Mouse (Mus musculus): ENCODE data around the gene Mlkl. TPM values are rescaled to one million over a fixed set of nuclear protein-coding genes. Genes with fewer than 3 reads are reported as not detected.

Mlkl gene
- polyA plus RNA-seq (2014; fragmentation: Nextera tagmentation; extraction: Ambion mirVana), result 1.2 and 2.5 TPM in 2 replicates

DNA sequence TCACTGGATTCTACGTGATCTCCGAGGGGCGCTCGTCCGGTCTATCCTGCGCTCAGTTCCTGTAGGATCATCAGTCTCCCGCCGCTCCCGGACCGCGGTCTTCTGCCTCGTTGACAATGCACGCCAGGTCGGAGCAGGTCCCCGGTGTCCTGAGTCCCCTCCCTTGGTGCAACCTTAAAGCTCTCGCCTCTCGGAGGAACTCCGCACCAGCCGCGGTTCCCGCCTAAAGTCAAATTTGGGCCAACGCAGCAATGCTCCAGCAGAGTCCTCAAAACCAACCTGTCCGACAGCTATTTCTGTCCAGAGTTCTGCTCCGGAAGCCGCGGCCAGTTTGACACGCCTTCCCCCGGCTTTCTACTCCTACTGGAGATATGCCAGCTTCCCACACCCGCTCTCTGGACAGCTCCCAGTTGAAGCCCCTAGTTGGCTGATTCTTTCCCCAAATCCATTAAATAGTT, at the start of gene Mlkl:
Gene Mlkl, minus strand, starts transcription at position 288 of the 458 bp plus-strand sequence.
- Histone ChIP-seq H3K27ac (replicated peaks; ENCODE audit: low read depth, low read length) (no peak within 1 kb of the TSS), H3K4me2 (ENCODE audit: low read depth, low read length) (peak within 1 kb of the TSS; percentile 58), H3K9me3 (ENCODE audit: control insufficient read depth, low read length) (no peaks in the 10 kb centered on the region), H3K4me3 (ENCODE audit: low read depth, low read length) (peak within 1 kb of the TSS; percentile 31), H3K36me3 (ENCODE audit: control insufficient read depth, insufficient read depth, low read length) (no peaks in the 10 kb centered on the region), H3K4me1 (ENCODE audit: control insufficient read depth, insufficient read depth, low read length) (no peaks in the 10 kb centered on the region), H3K27me3 (replicated peaks; ENCODE audit: control insufficient read depth, insufficient read depth, low read length) (peaks cover 36% of the 10 kb centered on the region), H3K9ac (ENCODE audit: low read depth, low read length) (peak within 1 kb of the TSS; percentile 30)
- ATAC-seq (ENCODE audit: low read depth) (no peak), DNase-seq (ENCODE audit: low spot score) (peak; percentile 62)
- WGBS, result under 1% methylated on average over 28 of the region's 29 CpGs

- DNase-seq (ENCODE audit: low spot score) (peak; percentile 61), ATAC-seq (ENCODE audit: low read depth) (no peak)
- WGBS, result 63% methylated on average over 9 of the region's 9 CpGs
- Histone ChIP-seq H3K4me1 (ENCODE audit: control insufficient read depth, insufficient read depth, low read length) (no peaks in the 10 kb centered on the region), H3K9me3 (ENCODE audit: control insufficient read depth, low read length) (no peaks in the 10 kb centered on the region), H3K4me2 (ENCODE audit: low read depth, low read length) (no peak overlapping the region), H3K4me3 (ENCODE audit: low read depth, low read length) (no peak overlapping the region), H3K27ac (replicated peaks; ENCODE audit: low read depth, low read length) (no peak overlapping the region), H3K36me3 (ENCODE audit: control insufficient read depth, insufficient read depth, low read length) (no peaks in the 10 kb centered on the region), H3K27me3 (replicated peaks; ENCODE audit: control insufficient read depth, insufficient read depth, low read length) (peaks cover 7% of the 10 kb centered on the region), H3K9ac (ENCODE audit: low read depth, low read length) (no peak overlapping the region)
Measured at GRCm38 (mm10) chr8:111385915-111386314, 47.9 kb upstream of the Mlkl start.

GRCm38 (mm10) chr8:111384628-111385027, 46.7 kb upstream of the Mlkl start:
- ATAC-seq (ENCODE audit: low read depth) (no peak), DNase-seq (ENCODE audit: low spot score) (no peak)
- no peaks in the 10 kb centered on the region for H3K4me1 ChIP-seq (ENCODE audit: control insufficient read depth, insufficient read depth, low read length)
- no peaks in the 10 kb centered on the region; the same call in 1 of the 2 replicates for H3K27me3 ChIP-seq (replicated peaks; ENCODE audit: control insufficient read depth, insufficient read depth, low read length)
- no peak overlapping the region for H3K27ac ChIP-seq (replicated peaks; ENCODE audit: low read depth, low read length)
- no peaks in the 10 kb centered on the region for H3K36me3 ChIP-seq (ENCODE audit: control insufficient read depth, insufficient read depth, low read length)
- H3K4me2 ChIP-seq (ENCODE audit: low read depth, low read length), result no peak overlapping the region
- H3K9ac ChIP-seq (ENCODE audit: low read depth, low read length), result no peak overlapping the region
- WGBS, result 35% methylated on average over 2 of the region's 2 CpGs
- no peak overlapping the region for H3K4me3 ChIP-seq (ENCODE audit: low read depth, low read length)
- no peaks in the 10 kb centered on the region for H3K9me3 ChIP-seq (ENCODE audit: control insufficient read depth, low read length)

DNA sequence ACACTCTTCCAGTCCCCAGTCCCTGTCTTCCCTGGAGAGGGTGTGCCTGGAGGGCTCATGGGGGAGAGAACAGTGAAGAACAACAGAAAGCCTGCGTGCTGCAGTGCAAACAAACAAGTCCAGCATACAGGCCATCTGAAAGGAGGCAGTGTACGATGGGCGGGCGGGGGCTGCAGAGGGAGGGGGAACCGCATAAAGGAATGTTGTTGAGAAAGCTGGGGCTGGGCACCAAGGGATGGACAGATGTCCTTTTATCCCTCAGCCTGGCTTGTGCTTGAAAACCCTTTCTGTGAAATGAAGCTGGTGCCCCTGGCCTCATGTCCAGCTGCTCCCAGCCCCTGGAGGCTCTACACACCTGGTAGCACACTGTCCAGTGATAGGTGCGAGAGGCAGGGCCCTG, 37.2 kb upstream of the Mlkl start:
- peaks cover 5% of the 10 kb centered on the region; the same call in 1 of the 2 replicates for H3K4me1 ChIP-seq (ENCODE audit: control insufficient read depth, insufficient read depth, low read length)
- H3K36me3 ChIP-seq (ENCODE audit: control insufficient read depth, insufficient read depth, low read length), result no peaks in the 10 kb centered on the region
- ATAC-seq (ENCODE audit: low read depth) (no peak), DNase-seq (ENCODE audit: low spot score) (no peak)
- no peak overlapping the region for H3K4me2 ChIP-seq (ENCODE audit: low read depth, low read length)
- H3K27ac ChIP-seq (replicated peaks; ENCODE audit: low read depth, low read length), result no peak overlapping the region
- H3K4me3 ChIP-seq (ENCODE audit: low read depth, low read length), result no peak overlapping the region
- WGBS, result 23% methylated on average over 3 of the region's 6 CpGs
- H3K27me3 ChIP-seq (replicated peaks; ENCODE audit: control insufficient read depth, insufficient read depth, low read length), result no peaks in the 10 kb centered on the region
- H3K9ac ChIP-seq (ENCODE audit: low read depth, low read length), result no peak overlapping the region
- no peaks in the 10 kb centered on the region for H3K9me3 ChIP-seq (ENCODE audit: control insufficient read depth, low read length)

GRCm38 (mm10) chr8:111369711-111370110, 31.7 kb upstream of the Mlkl start:
- H3K4me3 ChIP-seq (ENCODE audit: low read depth, low read length), result no peak overlapping the region
- no peaks in the 10 kb centered on the region for H3K9me3 ChIP-seq (ENCODE audit: control insufficient read depth, low read length)
- WGBS, result 82% methylated on average over 9 of the region's 9 CpGs
- ATAC-seq (ENCODE audit: low read depth), result no peak
- DNase-seq (ENCODE audit: low spot score), result no peak
- H3K9ac ChIP-seq (ENCODE audit: low read depth, low read length), result no peak overlapping the region
- H3K36me3 ChIP-seq (ENCODE audit: control insufficient read depth, insufficient read depth, low read length), result no peaks in the 10 kb centered on the region
- H3K27me3 ChIP-seq (replicated peaks; ENCODE audit: control insufficient read depth, insufficient read depth, low read length), result no peaks in the 10 kb centered on the region
- H3K4me1 ChIP-seq (ENCODE audit: control insufficient read depth, insufficient read depth, low read length), result peaks cover 3% of the 10 kb centered on the region; the same call in 1 of the 2 replicates
- no peak overlapping the region for H3K27ac ChIP-seq (replicated peaks; ENCODE audit: low read depth, low read length)
- H3K4me2 ChIP-seq (ENCODE audit: low read depth, low read length), result no peak overlapping the region

DNA sequence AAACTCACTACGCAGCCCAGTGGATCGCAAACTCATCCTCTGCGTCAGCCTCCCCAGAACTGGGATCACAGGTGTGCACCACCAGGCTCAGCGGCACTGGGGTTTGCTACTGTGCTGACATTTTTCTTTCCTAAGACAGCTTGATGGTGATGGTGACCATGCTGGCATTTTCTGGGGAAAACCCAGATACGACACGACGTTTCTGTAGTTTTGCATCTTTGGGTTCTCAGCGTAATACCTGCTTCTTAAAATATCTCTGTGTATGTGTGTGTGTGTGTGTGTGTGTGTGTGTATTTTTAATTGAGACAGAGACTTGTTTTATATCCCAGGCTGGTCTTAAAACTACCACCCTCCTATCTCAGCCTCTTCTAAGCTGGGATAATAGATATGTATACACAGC, 29.4 kb upstream of the Mlkl start:
- Histone ChIP-seq H3K27ac (replicated peaks; ENCODE audit: low read depth, low read length) (no peak overlapping the region), H3K36me3 (ENCODE audit: control insufficient read depth, insufficient read depth, low read length) (no peaks in the 10 kb centered on the region), H3K4me2 (ENCODE audit: low read depth, low read length) (peak overlapping the region; percentile 32; the same call in 1 of the 2 replicates), H3K9ac (ENCODE audit: low read depth, low read length) (peak overlapping the region; percentile 34; the same call in 1 of the 2 replicates), H3K4me1 (ENCODE audit: control insufficient read depth, insufficient read depth, low read length) (peaks cover 3% of the 10 kb centered on the region; the same call in 1 of the 2 replicates), H3K4me3 (ENCODE audit: low read depth, low read length) (no peak overlapping the region), H3K9me3 (ENCODE audit: control insufficient read depth, low read length) (no peaks in the 10 kb centered on the region), H3K27me3 (replicated peaks; ENCODE audit: control insufficient read depth, insufficient read depth, low read length) (no peaks in the 10 kb centered on the region)
- no peak for ATAC-seq (ENCODE audit: low read depth)
- 88% methylated on average over 8 of the region's 8 CpGs for WGBS
- no peak for DNase-seq (ENCODE audit: low spot score)

- no peak for DNase-seq (ENCODE audit: low spot score)
- no peaks in the 10 kb centered on the region for H3K9me3 ChIP-seq (ENCODE audit: control insufficient read depth, low read length)
- no peak overlapping the region for H3K4me3 ChIP-seq (ENCODE audit: low read depth, low read length)
- H3K9ac ChIP-seq (ENCODE audit: low read depth, low read length), result peak overlapping the region; percentile 34; the same call in 1 of the 2 replicates
- no peaks in the 10 kb centered on the region for H3K36me3 ChIP-seq (ENCODE audit: control insufficient read depth, insufficient read depth, low read length)
- WGBS, result 38% methylated on average over 14 of the region's 14 CpGs
- peak; percentile 55; the same call in 1 of the 2 replicates for ATAC-seq (ENCODE audit: low read depth)
- no peak overlapping the region for H3K27ac ChIP-seq (replicated peaks; ENCODE audit: low read depth, low read length)
- H3K4me2 ChIP-seq (ENCODE audit: low read depth, low read length), result peak overlapping the region; percentile 32; the same call in 1 of the 2 replicates
- peaks cover 3% of the 10 kb centered on the region; the same call in 1 of the 2 replicates for H3K4me1 ChIP-seq (ENCODE audit: control insufficient read depth, insufficient read depth, low read length)
- H3K27me3 ChIP-seq (replicated peaks; ENCODE audit: control insufficient read depth, insufficient read depth, low read length), result no peaks in the 10 kb centered on the region
Measured at GRCm38 (mm10) chr8:111366610-111367234, 28.7 kb upstream of the Mlkl start.

DNA sequence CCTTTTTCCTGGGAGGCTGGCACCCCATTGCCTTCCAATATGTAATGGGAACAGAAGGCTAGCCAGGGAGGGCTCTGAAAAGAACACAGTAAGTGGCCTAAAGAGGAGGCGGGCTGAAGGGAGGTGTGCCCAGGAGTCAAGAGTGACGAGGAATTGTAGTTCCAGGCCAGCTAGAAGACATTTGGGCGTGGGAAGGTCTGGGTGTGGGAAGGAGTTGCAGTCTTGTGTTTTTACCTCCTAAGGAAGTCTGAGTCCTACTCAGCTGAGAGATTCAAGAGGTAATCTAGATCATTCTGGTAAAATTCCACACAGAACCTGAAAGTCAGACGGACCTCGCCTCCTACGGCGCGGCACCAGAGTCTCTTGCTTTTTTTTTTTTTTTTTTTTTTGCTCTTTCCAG, 25.5 kb upstream of the Mlkl start:
- no peaks in the 10 kb centered on the region for H3K9me3 ChIP-seq (ENCODE audit: control insufficient read depth, low read length)
- no peak overlapping the region for H3K9ac ChIP-seq (ENCODE audit: low read depth, low read length)
- no peak overlapping the region for H3K4me3 ChIP-seq (ENCODE audit: low read depth, low read length)
- no peaks in the 10 kb centered on the region for H3K36me3 ChIP-seq (ENCODE audit: control insufficient read depth, insufficient read depth, low read length)
- DNase-seq (ENCODE audit: low spot score) (no peak), ATAC-seq (ENCODE audit: low read depth) (no peak)
- H3K27ac ChIP-seq (replicated peaks; ENCODE audit: low read depth, low read length), result no peak overlapping the region
- H3K4me1 ChIP-seq (ENCODE audit: control insufficient read depth, insufficient read depth, low read length), result peaks cover 3% of the 10 kb centered on the region; the same call in 1 of the 2 replicates
- no peaks in the 10 kb centered on the region for H3K27me3 ChIP-seq (replicated peaks; ENCODE audit: control insufficient read depth, insufficient read depth, low read length)
- H3K4me2 ChIP-seq (ENCODE audit: low read depth, low read length), result no peak overlapping the region
- 76% methylated on average over 8 of the region's 8 CpGs for WGBS
